Mouse (Mus musculus) E14TG2a.4 (cell line): ENCODE measurements at regions not wholly inside any gene's neighbourhood (a gene's known extent, or its start where the extent isn't known, plus 50 kb on each side); places are given as distances from the start of the nearest gene placed in this dataset.

ENCODE experiments used
- CTCF ChIP-seq: conservative IDR thresholded peaks from 2 replicates; pipeline ENCODE4 v1.5.1; 2014; ENCODE audit warnings: low read length
- NANOG ChIP-seq: IDR thresholded peaks from 2 replicates; pipeline ENCODE4 v1.6.1; 2014; ENCODE audit warnings: borderline replicate concordance, low read length, mixed read lengths

DNA sequence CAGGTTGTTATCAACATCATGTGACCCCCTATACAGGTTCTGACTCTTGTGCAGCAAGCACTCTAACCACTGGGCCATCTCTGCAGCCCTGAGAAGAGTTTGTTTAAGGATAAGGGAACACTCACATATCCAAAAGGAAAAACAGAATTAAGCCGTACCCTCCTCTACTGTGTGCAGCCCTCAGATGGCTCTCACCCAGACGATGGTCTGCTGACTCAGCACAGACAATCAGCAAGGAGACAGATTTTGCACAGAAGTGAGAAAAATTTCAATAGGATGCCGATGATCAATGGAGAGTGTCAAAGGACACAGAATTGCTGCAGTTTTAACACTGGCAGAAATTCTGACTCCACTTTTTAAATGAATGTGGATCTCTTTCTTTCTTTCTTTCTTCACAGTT is 159.4 kb upstream of the Auts2 start:
- TF ChIP-seq CTCF (no peak), NANOG (no peak)
